Mouse (Mus musculus): ENCODE data around the gene Rpl41. TPM values are rescaled to one million over a fixed set of nuclear protein-coding genes. Genes with fewer than 3 reads are reported as not detected.
A peak's percentile ranks its signal among the peaks of the same experiment; 100 is the strongest.
"Not testable (repeated sequence)": the region's sequence is repeated elsewhere in the genome, so short reads cannot be mapped to it uniquely, and the experiment has no call there.

Rpl41 gene
- polyA plus RNA-seq, 1 experiment = 10,817 TPM

GRCm38 (mm10) chr10:128515044-128515443, 34.1 kb downstream of the Rpl41 start:
- H3K4me3 ChIP-seq (replicated peaks) = no peak overlapping the region
- H3K36me3 ChIP-seq (replicated peaks; ENCODE audit: low read length) = peaks cover 96% of the 10 kb centered on the region
- peaks cover 29% of the 10 kb centered on the region for H3K4me1 ChIP-seq
- H3K9me3 ChIP-seq = no peaks in the 10 kb centered on the region
- no peak for TF ChIP-seq GATA1 (IDR thresholded peaks at IDR 0.05; ENCODE audit: borderline replicate concordance, low read length)
- no peak for TF ChIP-seq FLI1 (IDR thresholded peaks at IDR 0.05; ENCODE audit: low read length)
- H3K27me3 ChIP-seq (replicated peaks) = no peaks in the 10 kb centered on the region

- H3K36me3 ChIP-seq (replicated peaks; ENCODE audit: low read length) = peaks cover 89% of the 10 kb centered on the region
Observed at GRCm38 (mm10) chr10:128511761-128512160, 37.3 kb downstream of the Rpl41 start.

GRCm38 (mm10) chr10:128511189-128511588, 37.9 kb downstream of the Rpl41 start:
- TF ChIP-seq GATA1 (IDR thresholded peaks at IDR 0.05; ENCODE audit: borderline replicate concordance, low read length) (no peak), FLI1 (IDR thresholded peaks at IDR 0.05; ENCODE audit: low read length) (no peak)
- Histone ChIP-seq H3K36me3 (replicated peaks; ENCODE audit: low read length) (peaks cover 89% of the 10 kb centered on the region), H3K9me3 (no peaks in the 10 kb centered on the region), H3K4me1 (peaks cover 19% of the 10 kb centered on the region), H3K27me3 (replicated peaks) (no peaks in the 10 kb centered on the region), H3K4me3 (replicated peaks) (no peak overlapping the region)

More at GRCm38 (mm10) chr10:128511761-128512160, 37.3 kb downstream of the Rpl41 start:
- peaks cover 22% of the 10 kb centered on the region for H3K4me1 ChIP-seq
- TF ChIP-seq FLI1 (IDR thresholded peaks at IDR 0.05; ENCODE audit: low read length) = no peak
- no peak for TF ChIP-seq GATA1 (IDR thresholded peaks at IDR 0.05; ENCODE audit: borderline replicate concordance, low read length)
- no peaks in the 10 kb centered on the region for H3K9me3 ChIP-seq
- no peak overlapping the region for H3K4me3 ChIP-seq (replicated peaks)
- H3K27me3 ChIP-seq (replicated peaks) = no peaks in the 10 kb centered on the region

GRCm38 (mm10) chr10:128510301-128510700, 38.8 kb downstream of the Rpl41 start:
- H3K9me3 ChIP-seq = peaks cover 3% of the 10 kb centered on the region; the same call in 1 of the 2 replicates
- H3K4me1 ChIP-seq = peaks cover 20% of the 10 kb centered on the region
- H3K27me3 ChIP-seq (replicated peaks) = no peaks in the 10 kb centered on the region
- peaks cover 86% of the 10 kb centered on the region for H3K36me3 ChIP-seq (replicated peaks; ENCODE audit: low read length)
- no peak for TF ChIP-seq FLI1 (IDR thresholded peaks at IDR 0.05; ENCODE audit: low read length)
- TF ChIP-seq GATA1 (IDR thresholded peaks at IDR 0.05; ENCODE audit: borderline replicate concordance, low read length) = no peak
- H3K4me3 ChIP-seq (replicated peaks) = no peak overlapping the region

- Histone ChIP-seq H3K9me3 (peaks cover 3% of the 10 kb centered on the region; the same call in 1 of the 2 replicates), H3K4me3 (replicated peaks) (no peak overlapping the region), H3K36me3 (replicated peaks; ENCODE audit: low read length) (peaks cover 81% of the 10 kb centered on the region), H3K27me3 (replicated peaks) (no peaks in the 10 kb centered on the region), H3K4me1 (peaks cover 25% of the 10 kb centered on the region)
- no peak for TF ChIP-seq FLI1 (IDR thresholded peaks at IDR 0.05; ENCODE audit: low read length)
- TF ChIP-seq GATA1 (IDR thresholded peaks at IDR 0.05; ENCODE audit: borderline replicate concordance, low read length) = no peak
Observed at GRCm38 (mm10) chr10:128509831-128510230, 39.3 kb downstream of the Rpl41 start.

- H3K36me3 ChIP-seq (replicated peaks; ENCODE audit: low read length) = peaks cover 81% of the 10 kb centered on the region
- H3K9me3 ChIP-seq = peaks cover 3% of the 10 kb centered on the region; the same call in 1 of the 2 replicates
- H3K4me3 ChIP-seq (replicated peaks) = no peak overlapping the region
- peaks cover 31% of the 10 kb centered on the region for H3K4me1 ChIP-seq
- TF ChIP-seq FLI1 (IDR thresholded peaks at IDR 0.05; ENCODE audit: low read length) (no peak), GATA1 (IDR thresholded peaks at IDR 0.05; ENCODE audit: borderline replicate concordance, low read length) (no peak)
- H3K27me3 ChIP-seq (replicated peaks) = no peaks in the 10 kb centered on the region
Observed at GRCm38 (mm10) chr10:128509203-128509602, 39.9 kb downstream of the Rpl41 start.

GRCm38 (mm10) chr10:128508260-128508659, 40.8 kb downstream of the Rpl41 start:
- peaks cover 3% of the 10 kb centered on the region; the same call in 1 of the 2 replicates for H3K9me3 ChIP-seq
- peaks cover 77% of the 10 kb centered on the region for H3K36me3 ChIP-seq (replicated peaks; ENCODE audit: low read length)
- TF ChIP-seq FLI1 (IDR thresholded peaks at IDR 0.05; ENCODE audit: low read length) = no peak
- no peak for TF ChIP-seq GATA1 (IDR thresholded peaks at IDR 0.05; ENCODE audit: borderline replicate concordance, low read length)

GRCm38 (mm10) chr10:128505974-128506373, 43.1 kb downstream of the Rpl41 start:
- H3K27me3 ChIP-seq (replicated peaks) = no peaks in the 10 kb centered on the region
- peaks cover 62% of the 10 kb centered on the region for H3K36me3 ChIP-seq (replicated peaks; ENCODE audit: low read length)
- H3K9me3 ChIP-seq = peaks cover 3% of the 10 kb centered on the region; the same call in 1 of the 2 replicates
- TF ChIP-seq GATA1 (IDR thresholded peaks at IDR 0.05; ENCODE audit: borderline replicate concordance, low read length) = no peak
- H3K4me3 ChIP-seq (replicated peaks) = no peak overlapping the region
- peaks cover 55% of the 10 kb centered on the region for H3K4me1 ChIP-seq

More at GRCm38 (mm10) chr10:128508260-128508659, 40.8 kb downstream of the Rpl41 start:
- Histone ChIP-seq H3K4me1 (peaks cover 40% of the 10 kb centered on the region), H3K27me3 (replicated peaks) (no peaks in the 10 kb centered on the region), H3K4me3 (replicated peaks) (no peak overlapping the region)

- H3K27me3 ChIP-seq (replicated peaks); H3K4me3 ChIP-seq (replicated peaks); H3K9me3 ChIP-seq: not testable (repeated sequence)
- peaks cover 56% of the 10 kb centered on the region for H3K36me3 ChIP-seq (replicated peaks; ENCODE audit: low read length)
- peaks cover 59% of the 10 kb centered on the region for H3K4me1 ChIP-seq
Observed at GRCm38 (mm10) chr10:128505371-128505667, 43.8 kb downstream of the Rpl41 start.

- Histone ChIP-seq H3K36me3 (replicated peaks; ENCODE audit: low read length) (peaks cover 51% of the 10 kb centered on the region), H3K27me3 (replicated peaks) (no peaks in the 10 kb centered on the region), H3K9me3 (peaks cover 3% of the 10 kb centered on the region; the same call in 1 of the 2 replicates), H3K4me3 (replicated peaks) (peak overlapping the region; percentile 85), H3K4me1 (peaks cover 64% of the 10 kb centered on the region)
- peak; percentile 24; the same call in 1 of the 3 replicates for TF ChIP-seq GATA1 (IDR thresholded peaks at IDR 0.05; ENCODE audit: borderline replicate concordance, low read length)
- no peak for TF ChIP-seq FLI1 (IDR thresholded peaks at IDR 0.05; ENCODE audit: low read length)
Observed at GRCm38 (mm10) chr10:128504641-128505370, 44.3 kb downstream of the Rpl41 start.
